Comparison of ENCODE assay signal across 13 mouse cellular contexts in genomic region chr5:79734885-79735284, GRCm38 (mm10).
DNase-seq lines count a peak whose midpoint lies in the region.
"Had no signal": no experiment of that assay in that cellular context is flagged by ENCODE, and none has a peak within 500 bp of the region (broad histone marks: within the 10 kb centered on the region; RNA-seq: fewer than 3 reads in every experiment).

No protein-coding gene starts in this region.

- peak; percentile 5 for DNase-seq in adrenal gland, postnatal 14 days
- DNase-seq in adrenal gland, adult 18-20 months (ENCODE audit: low spot score in 2 of 2) = no peak
- DNase-seq in gastrocnemius, postnatal 14 days = peak; percentile 4
- no peak for DNase-seq in gastrocnemius, adult 18-20 months (ENCODE audit: low spot score)
- DNase-seq in left cerebral cortex, postnatal 4 days = peak; percentile 42
- no peak for DNase-seq in left cerebral cortex, adult 11 months (ENCODE audit: low spot score)
- peak; percentile 31 for DNase-seq in 3T3-L1 (ENCODE audit: low read depth, low spot score)
- DNase-seq in c-Kit-positive CD71-positive TER-119-positive erythroid progenitor cells, embryonic 14.5 days (ENCODE audit: low spot score) = no peak
- DNase-seq: gastrocnemius, adult 2 months; kidney, postnatal 10 days; liver, embryonic 13.5 days; lung, postnatal 10 days; right cerebral cortex, adult 18-20 months had no signal

- intact Hi-C loops in gastrocnemius, postnatal 14 days (cut with DNase I; ENCODE audit: low total_unique reads) = no loop called here
- intact Hi-C loops in left cerebral cortex, postnatal 4 days (cut with DNase I) = no loop called here

Comparison
In these comparisons a context has a peak if more than half of its experiments do, and no peak if none do; other contexts are left out.
1. DNase-seq: peak in adrenal gland, postnatal 14 days (single experiment), gastrocnemius, postnatal 14 days (single experiment), left cerebral cortex, postnatal 4 days (single experiment) and 3T3-L1 (single experiment); none in adrenal gland, adult 18-20 months (0 of 2), gastrocnemius, adult 18-20 months (single experiment), left cerebral cortex, adult 11 months (single experiment) and c-Kit-positive CD71-positive TER-119-positive erythroid progenitor cells, embryonic 14.5 days (single experiment).